Mouse (Mus musculus) spleen, adult 2 months (tissue): ENCODE data around the gene Pla2g2d.

Source experiments
- CTCF ChIP-seq: fragments of 200-500 bp; IDR thresholded peaks from 2 replicates; pipeline ENCODE4 v1.5.1; 2011; ENCODE audit warnings: mild to moderate bottlenecking, inconsistent platforms; ENCODE audit not compliant: insufficient read depth, insufficient read length, insufficient replicate concordance; ENCODE audit errors: extremely low read depth
- POLR2A ChIP-seq: fragments of 200-500 bp; IDR thresholded peaks from 2 replicates; pipeline ENCODE4 v1.6.1; 2011; ENCODE audit warnings: low read depth, low read length, inconsistent platforms

DNA sequence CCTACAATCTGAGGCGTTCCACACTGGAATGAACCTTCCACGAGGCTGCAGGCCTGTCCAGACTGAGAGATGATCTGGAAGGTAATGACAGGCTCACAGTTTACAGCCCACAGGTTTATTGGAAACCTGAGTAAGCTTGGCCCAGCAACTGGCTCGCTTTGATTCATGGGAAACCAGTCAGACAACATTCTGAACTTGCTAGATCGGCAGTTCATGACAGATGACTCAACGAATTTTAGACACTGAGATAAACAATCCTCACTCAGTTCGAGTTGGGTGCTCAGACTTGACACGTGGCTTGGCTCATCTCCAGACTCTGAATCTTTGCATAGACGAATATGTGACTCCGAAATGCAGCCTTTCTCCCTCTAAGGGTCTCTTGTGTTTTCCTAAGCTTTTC lies 17.1 kb downstream of the Pla2g2d start:
- no peak for TF ChIP-seq CTCF
- TF ChIP-seq POLR2A: no peak
